Mouse (Mus musculus): Measurements from ENCODE around the gene Aldh3a2. TPM values are rescaled to one million over a fixed set of nuclear protein-coding genes. Genes with fewer than 3 reads are reported as not detected.
A peak's percentile ranks its signal among the peaks of the same experiment; 100 is the strongest.
"Not testable (repeated sequence)": the region's sequence is repeated elsewhere in the genome, so short reads cannot be mapped to it uniquely, and the experiment has no call there.

Aldh3a2 gene
- total RNA-seq, 2 experiments from 2014 or later = 51.1 to 52.1 TPM

DNA sequence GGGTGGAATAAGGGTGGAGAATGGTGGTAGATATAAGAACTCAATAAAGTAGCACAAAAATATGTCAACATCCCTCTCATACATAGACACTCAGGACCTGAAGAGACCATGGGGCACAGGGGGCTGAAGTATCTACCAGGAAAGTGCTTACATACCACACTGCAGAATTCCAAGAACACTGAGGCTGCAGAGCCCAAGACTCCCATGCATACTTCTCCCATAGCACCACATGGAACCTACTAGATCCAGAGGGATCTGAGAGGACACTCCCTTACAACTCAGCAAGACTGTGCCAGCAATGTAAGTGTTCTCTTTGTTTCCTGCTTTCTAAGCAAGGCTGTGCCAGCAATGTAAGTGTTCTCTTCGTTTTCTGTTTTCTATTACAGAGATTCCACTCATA, 83.4 kb downstream of the Aldh3a2 start:
- no peak for DNase-seq (ENCODE audit: low spot score in 2 of 2)
- intact Hi-C loops (cut with DNase I) = no loop called here

DNA sequence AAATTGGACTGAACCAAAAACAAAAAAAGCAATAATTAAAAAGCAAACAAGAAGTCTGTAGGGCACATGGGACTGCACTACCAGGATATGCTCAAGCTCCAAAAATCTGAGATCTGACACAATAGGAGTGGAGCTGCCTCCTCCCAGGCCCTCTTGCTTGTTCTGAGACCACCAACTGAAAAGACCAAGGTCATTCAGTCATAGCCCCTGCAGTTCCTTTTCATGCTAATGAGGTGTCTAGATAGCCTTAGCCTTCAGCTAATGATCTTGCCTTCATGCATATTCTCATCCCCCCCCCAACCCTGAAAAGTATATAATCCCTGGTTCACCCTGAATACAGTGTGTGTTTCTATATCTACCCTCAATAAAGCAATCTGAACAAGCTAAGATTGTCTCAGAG, 85.6 kb downstream of the Aldh3a2 start:
- intact Hi-C loops (cut with DNase I) = no loop called here
- DNase-seq (ENCODE audit: low spot score in 2 of 2) = no peak

DNA sequence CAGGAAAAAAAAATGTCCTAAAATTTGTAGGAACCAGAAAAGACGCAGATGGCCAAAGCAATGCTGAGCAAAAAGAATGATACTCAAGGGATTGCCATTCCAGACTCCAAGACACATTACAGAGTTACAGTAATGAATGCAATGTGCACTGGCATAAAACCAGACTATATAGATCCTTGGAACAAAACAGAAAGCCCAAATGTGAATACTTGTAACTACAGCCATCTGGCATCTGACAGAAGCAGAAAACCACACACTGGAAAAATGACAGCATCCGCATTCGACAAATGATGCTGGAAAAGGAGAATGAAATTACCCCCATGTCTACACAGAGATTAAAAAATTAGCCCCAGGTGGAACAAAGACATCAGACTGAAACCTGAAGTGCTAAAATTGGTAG, 86.9 kb downstream of the Aldh3a2 start:
- DNase-seq (ENCODE audit: low spot score in 2 of 2) = no peak
- intact Hi-C loops (cut with DNase I) = no loop called here

DNA sequence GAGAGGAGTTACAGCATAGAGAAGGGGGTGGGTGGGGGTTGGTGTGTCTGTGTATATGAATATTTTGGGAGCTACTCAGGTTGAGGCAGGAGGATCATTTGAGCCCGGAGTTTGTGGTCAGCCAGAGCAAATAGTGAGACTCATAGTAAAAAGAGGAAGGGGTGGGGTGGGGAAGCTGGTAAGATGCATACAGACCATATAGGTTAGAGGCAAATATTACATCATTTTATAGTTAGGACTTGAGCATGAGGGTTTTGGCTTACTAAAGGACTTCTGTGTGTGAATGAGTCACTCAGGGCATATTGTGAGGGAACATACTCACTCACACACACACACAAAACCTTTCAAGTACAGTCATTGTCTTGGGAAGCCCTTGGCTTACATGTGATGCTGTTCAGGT, 90.9 kb downstream of the Aldh3a2 start:
- intact Hi-C loops (cut with DNase I) = loop anchor here (10.0 kb wide), 1 partner anchor 328 kb away; the partner anchor contains the start of gene B9d1
- no peak for DNase-seq (ENCODE audit: low spot score in 2 of 2)

DNA sequence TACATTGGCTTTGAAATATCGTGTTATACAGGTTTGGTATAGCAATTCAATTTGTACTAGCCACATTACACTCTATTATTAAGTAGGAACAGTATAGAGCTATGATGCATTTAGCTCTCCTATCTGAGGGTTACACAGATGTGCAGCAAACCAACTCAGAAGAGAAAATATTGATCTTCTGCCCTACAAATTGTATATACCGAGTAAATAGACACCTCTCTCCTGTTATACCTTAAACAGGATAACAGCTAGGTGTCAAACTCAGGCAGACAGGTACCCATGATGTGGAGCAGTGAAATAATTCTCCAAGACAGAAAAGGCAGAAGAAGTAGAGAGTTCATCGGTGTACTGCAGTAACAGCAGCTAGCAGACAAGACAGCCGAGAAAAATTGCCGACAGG, 91.5 kb downstream of the Aldh3a2 start:
- intact Hi-C loops (cut with DNase I) = loop anchor here (10.0 kb wide), 1 partner anchor 329 kb away; the partner anchor contains the start of gene B9d1
- DNase-seq (ENCODE audit: low spot score in 2 of 2) = no peak

DNA sequence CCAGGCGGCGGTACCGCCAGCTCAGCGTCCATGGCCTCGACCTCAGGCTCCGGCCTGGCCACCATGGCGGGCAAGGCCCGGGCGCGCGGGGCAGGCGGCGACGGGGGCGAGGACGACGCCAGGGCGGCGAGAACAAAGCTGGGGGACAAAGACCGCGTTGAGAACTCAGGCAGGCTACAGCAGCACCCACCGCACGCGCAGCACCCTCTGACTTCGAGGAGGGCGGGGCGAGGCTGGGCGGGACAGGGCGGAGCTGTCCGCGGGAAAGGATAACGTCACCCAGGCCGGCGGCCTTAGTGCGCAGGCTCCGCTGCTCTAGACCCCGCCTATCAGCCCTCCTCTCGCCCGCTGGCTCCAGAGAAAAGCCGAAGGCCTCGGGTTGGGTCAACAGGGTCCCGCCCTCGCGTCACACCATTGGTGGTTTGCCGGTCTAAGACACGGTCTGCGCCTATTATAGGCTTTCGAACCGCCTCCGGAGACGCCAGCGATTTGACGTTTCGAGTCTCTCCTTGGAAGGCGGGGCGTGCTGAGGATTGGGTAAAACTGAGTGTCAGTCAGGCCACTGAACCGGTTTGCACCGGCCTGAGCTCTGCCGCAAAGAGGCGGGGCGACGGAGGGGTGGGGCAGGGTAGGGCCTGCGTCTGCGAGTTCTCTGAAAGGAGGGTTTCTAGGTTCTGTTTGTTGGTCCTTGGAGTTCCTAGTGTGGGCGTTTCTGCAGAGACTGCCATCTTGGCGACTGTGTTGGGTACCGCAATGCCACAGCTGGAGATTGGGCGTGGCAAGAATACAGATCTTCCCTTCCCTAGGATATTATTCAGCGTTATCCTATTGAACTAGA, 92.2 kb downstream of the Aldh3a2 start, which contains the start of gene Usp22:
TSS of gene Usp22 (minus strand) at position 235 of the 838 bp plus-strand sequence.
- intact Hi-C loops (cut with DNase I) = loop anchor here (10.0 kb wide), 1 partner anchor 330 kb away; the partner anchor contains the start of gene B9d1

DNA sequence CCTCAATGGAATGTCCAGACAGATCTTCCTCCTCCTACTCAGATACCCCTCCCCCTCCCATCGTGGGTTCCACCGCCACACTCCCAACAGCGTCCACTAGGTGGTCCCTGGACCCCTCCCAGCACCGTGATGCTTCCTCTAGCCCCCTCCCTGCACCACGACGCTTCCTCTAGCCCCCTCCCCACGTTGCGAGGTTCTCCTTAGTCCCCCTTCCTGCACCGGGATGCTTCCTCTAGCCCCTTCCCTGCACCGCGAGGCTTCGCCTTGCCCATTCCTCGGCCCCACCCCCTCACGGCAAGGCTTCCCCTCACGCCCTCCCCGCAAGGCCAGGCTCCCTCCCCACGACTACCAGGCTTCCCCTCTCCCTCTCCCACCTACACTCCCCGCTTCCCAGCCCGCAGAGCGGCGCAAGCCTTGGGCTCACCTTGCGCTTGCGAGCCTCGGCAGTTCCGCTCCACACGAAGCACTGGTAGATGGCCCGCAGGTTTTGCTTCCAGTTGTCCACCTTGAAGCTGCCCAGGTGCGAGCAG, 92.9 kb downstream of the Aldh3a2 start:
- intact Hi-C loops (cut with DNase I) = loop anchor here (10.0 kb wide), 1 partner anchor 330 kb away; the partner anchor contains the start of gene B9d1

More for the DNA sequence above, 92.2 kb downstream of the Aldh3a2 start, which contains the start of gene Usp22:
- peak; percentile 100 for DNase-seq (ENCODE audit: low spot score in 2 of 2)

DNA sequence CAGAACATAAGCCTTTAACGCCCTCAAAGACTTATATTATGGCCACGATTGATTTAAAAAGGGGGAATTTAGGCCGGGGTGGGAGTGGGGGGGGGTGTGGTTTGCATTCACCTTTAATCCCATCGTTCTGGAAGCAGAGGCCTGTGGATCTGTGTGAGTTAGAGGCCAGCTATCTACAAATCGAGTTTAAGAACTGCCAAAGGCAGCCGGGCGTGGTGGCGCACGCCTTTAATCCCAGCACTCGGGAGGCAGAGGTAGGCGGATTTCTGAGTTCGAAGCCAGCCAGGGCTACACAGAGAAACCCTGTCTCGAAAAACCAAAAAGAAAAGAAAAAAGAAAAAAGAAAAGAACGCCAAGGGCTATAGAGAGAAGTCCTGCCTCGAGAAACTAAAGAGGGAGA, 93.8 kb downstream of the Aldh3a2 start:
- intact Hi-C loops (cut with DNase I) = loop anchor here (10.0 kb wide), 1 partner anchor 331 kb away; the partner anchor contains the start of gene B9d1
- not testable (repeated sequence) for DNase-seq (ENCODE audit: low spot score in 2 of 2)

More for the DNA sequence above, 92.9 kb downstream of the Aldh3a2 start:
- DNase-seq (ENCODE audit: low spot score in 2 of 2) = peak in 1 of 2 experiments; percentile 40

Other genes starting within 250 kb of the Aldh3a2 start
- 10 to 100 TPM; 17.9 to 18.2 TPM for gene Kcnj12, start 244.9 kb downstream of the Aldh3a2 start, total RNA-seq (2021)
- 1 to 10 TPM in 1 of 2 experiments, under 1 TPM in 1; 0.96 to 1.9 TPM for gene Tnfrsf13b, start 140.7 kb downstream of the Aldh3a2 start, total RNA-seq (2021)
- 100 to 1,000 TPM; 203 to 226 TPM for gene Usp22, start 92.4 kb downstream of the Aldh3a2 start, total RNA-seq (2021)
- 1 to 10 TPM in 1 of 2 experiments, under 1 TPM in 1; 0.91 to 3.3 TPM for gene Aldh3a1, start 59.9 kb downstream of the Aldh3a2 start, total RNA-seq (2021)
- not detected for gene Slc47a2, start 75.4 kb upstream of the Aldh3a2 start, total RNA-seq (2021)
- gene Slc47a1, start 110.9 kb upstream of the Aldh3a2 start, total RNA-seq (2021) = 1 to 10 TPM in 1 of 2 experiments, under 1 TPM in 1; 0.99 to 1.9 TPM
- 100 to 1,000 TPM; 274 to 345 TPM for gene Rnf112, start 186.7 kb upstream of the Aldh3a2 start, total RNA-seq (2021)
- 1 to 10 TPM; 2.6 to 3.3 TPM for gene Mfap4, start 218.0 kb upstream of the Aldh3a2 start, total RNA-seq (2021)
- gene Mapk7, start 226.9 kb upstream of the Aldh3a2 start, total RNA-seq (2021) = 10 to 100 TPM; 21.6 to 22.9 TPM
- 10 to 100 TPM; 40.3 to 44.4 TPM for gene B9d1, start 237.7 kb upstream of the Aldh3a2 start, total RNA-seq (2021)